ENCODE assay signal across 9 mouse cellular contexts in genomic region chr12:29939261-29939671, GRCm38 (mm10). TPM values are rescaled to one million over a fixed set of nuclear protein-coding genes. Genes with fewer than 3 reads are reported as not detected.
DNase-seq lines count a peak whose midpoint lies in the region; ATAC-seq and TF ChIP-seq lines count a peak whose summit lies in the region.
"Had no signal": no experiment of that assay in that cellular context is flagged by ENCODE, and none has a peak within 500 bp of the region (broad histone marks: within the 10 kb centered on the region; RNA-seq: fewer than 3 reads in every experiment).

No protein-coding gene starts in this region.

- peak overlapping the region; percentile 84 for H3K4me3 ChIP-seq in kidney, embryonic 16.5 days (ENCODE audit: low read length)
- H3K4me3 ChIP-seq in forebrain, postnatal 0 days (ENCODE audit: low read depth, low read length), result peak overlapping the region; percentile 82
- peak overlapping the region; percentile 88 for H3K4me3 ChIP-seq in hindbrain, embryonic 12.5 days

- no peak for ATAC-seq in kidney, embryonic 16.5 days (ENCODE audit: low FRiP score, low TSS enrichment)
- ATAC-seq in forebrain, postnatal 0 days, result no peak
- ATAC-seq in hindbrain, embryonic 12.5 days (ENCODE audit: low FRiP score), result no peak
- ATAC-seq in inflammation-experienced regulatory T-cells, adult 6 months, result no peak

- H3K9me3 ChIP-seq in kidney, embryonic 16.5 days (ENCODE audit: low read length), result no peaks in the 10 kb centered on the region
- H3K9me3 ChIP-seq in forebrain, postnatal 0 days (ENCODE audit: low read length), result no peaks in the 10 kb centered on the region
- no peaks in the 10 kb centered on the region for H3K9me3 ChIP-seq in hindbrain, embryonic 12.5 days (replicated peaks)

- H3K4me1 ChIP-seq in kidney, embryonic 16.5 days (ENCODE audit: insufficient read depth, low read length), result peaks cover 21% of the 10 kb centered on the region
- H3K4me1 ChIP-seq in forebrain, postnatal 0 days (ENCODE audit: insufficient read depth), result peaks cover 22% of the 10 kb centered on the region; the same call in 1 of the 2 replicates
- H3K4me1 ChIP-seq in hindbrain, embryonic 12.5 days, result peaks cover 37% of the 10 kb centered on the region

- H3K4me2 ChIP-seq in kidney, embryonic 16.5 days (replicated peaks; ENCODE audit: low read depth, low read length), result peak overlapping the region; percentile 64
- peak overlapping the region; percentile 86 for H3K4me2 ChIP-seq in forebrain, postnatal 0 days (ENCODE audit: low read depth)
- H3K4me2 ChIP-seq in hindbrain, embryonic 12.5 days (replicated peaks), result peak overlapping the region; percentile 76

- no peaks in the 10 kb centered on the region for H3K36me3 ChIP-seq in kidney, embryonic 16.5 days (ENCODE audit: insufficient read depth, low read length)
- no peaks in the 10 kb centered on the region for H3K36me3 ChIP-seq in forebrain, postnatal 0 days (ENCODE audit: insufficient read depth)
- H3K36me3 ChIP-seq in hindbrain, embryonic 12.5 days, result 0 out of 2 replicates have a peak, but pooled peaks cover 6% of the 10 kb centered on the region

- DNase-seq in kidney, adult 9 months, result no peak
- no peak for DNase-seq in forebrain, postnatal 0 days
- peak; percentile 31 for DNase-seq in lung, postnatal 14 days
- DNase-seq in cerebellum, adult 18-20 months, result no peak
- DNase-seq in ovary, postnatal 10 days (ENCODE audit: low spot score), result no peak

- peak overlapping the region; percentile 88 for H3K27ac ChIP-seq in kidney, embryonic 16.5 days (ENCODE audit: low read length)
- peak overlapping the region; percentile 92; the same call in 1 of the 2 replicates for H3K27ac ChIP-seq in forebrain, postnatal 0 days (ENCODE audit: low read depth, low read length)
- H3K27ac ChIP-seq in hindbrain, embryonic 12.5 days, result peak overlapping the region; percentile 92

- WGBS in kidney, embryonic 16.5 days, result 3% methylated on average over 8 of the region's 8 CpGs
- WGBS in forebrain, postnatal 0 days, result 4% methylated on average over 8 of the region's 8 CpGs
- WGBS in hindbrain, embryonic 12.5 days, result 7% methylated on average over 8 of the region's 8 CpGs

- no peak for TF ChIP-seq CTCF in forebrain, postnatal 0 days (IDR thresholded peaks at IDR 0.05; ENCODE audit: low read depth)

- H3K9ac ChIP-seq in kidney, embryonic 16.5 days (replicated peaks; ENCODE audit: low read length), result peak overlapping the region; percentile 90
- H3K9ac ChIP-seq in forebrain, postnatal 0 days, result peak overlapping the region; percentile 92; the same call in 1 of the 2 replicates
- H3K9ac ChIP-seq in hindbrain, embryonic 12.5 days, result peak overlapping the region; percentile 96

- H3K27me3 ChIP-seq in kidney, embryonic 16.5 days (ENCODE audit: insufficient read depth, low read length), result no peaks in the 10 kb centered on the region
- H3K27me3 ChIP-seq in forebrain, postnatal 0 days (ENCODE audit: insufficient read depth, low read length), result no peaks in the 10 kb centered on the region
- H3K27me3 ChIP-seq in hindbrain, embryonic 12.5 days, result no peaks in the 10 kb centered on the region

RNA-seq across cellular contexts. Expression of gene Pxdn, which starts 1.9 kb away (rescaled TPM):
- polyA plus RNA-seq in kidney, embryonic 16.5 days (2015; fragmentation: Nextera tagmentation; extraction: Ambion mirVana), result 105 and 107 TPM in 2 replicates
- total RNA-seq in forebrain, postnatal 0 days (2014; rRNA removed), result 50.5 and 67.5 TPM in 2 replicates
- polyA plus RNA-seq in forebrain, postnatal 0 days (2015; fragmentation: Nextera tagmentation; extraction: Ambion mirVana), result 10.0 and 12.5 TPM in 2 replicates
- polyA plus RNA-seq in hindbrain, embryonic 12.5 days (2016; fragmentation: Nextera tagmentation; extraction: Ambion mirVana), result 93.8 and 103 TPM in 2 replicates
- not detected for polyA plus RNA-seq in inflammation-experienced regulatory T-cells, adult 6 months (2017; shearing (Covaris generic))
- polyA plus RNA-seq: erythroblast, embryonic 14.5 days had no signal

Comparison
In these comparisons a context has a peak if more than half of its experiments do, and no peak if none do; other contexts are left out.
1. RNA of gene Pxdn, which starts 1.9 kb away (polyA plus RNA-seq): 105 to 107 TPM in kidney, embryonic 16.5 days, 93.8 to 103 TPM in hindbrain, embryonic 12.5 days and 10.0 to 12.5 TPM in forebrain, postnatal 0 days; not detected in inflammation-experienced regulatory T-cells, adult 6 months; every median in the first group is over 10 times any median in the second.
2. Peak in every context shown above with its lines, with median percentiles within 50 percentile points of each other: H3K27ac ChIP-seq, H3K4me2 ChIP-seq, H3K4me3 ChIP-seq and H3K9ac ChIP-seq.